Mouse (Mus musculus) liver, embryonic 15.5 days (tissue): ENCODE data around the gene Mmp11. TPM values are rescaled to one million over a fixed set of nuclear protein-coding genes. Genes with fewer than 3 reads are reported as not detected.
A peak's percentile ranks its signal among the peaks of the same experiment; 100 is the strongest.

ENCODE experiments used
- ATAC-seq: fragments of 200-750 bp; cut with Nextera tagmentation; 2 replicates; pipeline ENCODE4 v1.8.0; 2017; ENCODE audit warnings: moderate number of reproducible peaks, mild to moderate bottlenecking, moderate library complexity; ENCODE audit not compliant: insufficient read depth
- H3K27ac ChIP-seq: fragments of 300-500 bp; sonication (generic); replicated peaks from 2 replicates; pipeline ENCODE4 v1.5.1; 2015; ENCODE audit warnings: mild to moderate bottlenecking, inconsistent platforms
- H3K27me3 ChIP-seq: fragments of 300-500 bp; sonication (generic); 2 replicates; pipeline ENCODE4 v1.6.1; 2015; ENCODE audit warnings: mild to moderate bottlenecking, inconsistent platforms
- H3K36me3 ChIP-seq: fragments of 300-500 bp; sonication (generic); replicated peaks from 2 replicates; pipeline ENCODE4 v1.6.1; 2015; ENCODE audit warnings: moderate library complexity, mild to moderate bottlenecking, inconsistent platforms
- H3K4me1 ChIP-seq: fragments of 300-500 bp; sonication (generic); replicated peaks from 2 replicates; pipeline ENCODE4 v1.6.1; 2015; ENCODE audit warnings: inconsistent platforms
- H3K4me2 ChIP-seq: fragments of 300-500 bp; sonication (generic); 2 replicates; pipeline ENCODE4 v1.6.1; 2015; ENCODE audit warnings: moderate library complexity, mild to moderate bottlenecking, inconsistent platforms
- H3K4me3 ChIP-seq: fragments of 300-500 bp; sonication (generic); replicated peaks from 2 replicates; pipeline ENCODE4 v1.5.1; 2015; ENCODE audit warnings: mild to moderate bottlenecking, inconsistent platforms
- H3K9ac ChIP-seq: fragments of 300-500 bp; sonication (generic); 2 replicates; pipeline ENCODE4 v1.6.1; 2015; ENCODE audit warnings: moderate library complexity, mild to moderate bottlenecking, inconsistent platforms
- H3K9me3 ChIP-seq: fragments of 300-500 bp; sonication (generic); replicated peaks from 2 replicates; pipeline ENCODE4 v1.6.1; 2016; ENCODE audit warnings: inconsistent platforms
- WGBS: fragments of 180-500 bp; shearing (Covaris S2); methylation state at CpG from one replicate; pipeline ENCODE4 v1.1.7; 2015; ENCODE audit warnings: mixed read lengths; ENCODE audit not compliant: insufficient replicate concordance; 5-methylcytosine and 5-hydroxymethylcytosine counted together
- polyA plus RNA-seq: library from polyadenylated mRNA; unstranded; fragments of >200 nt; fragmentation: Nextera tagmentation; extraction: Ambion mirVana; gene quantifications from 2 replicates; pipeline ENCODE4 v1.2.1, GENCODE M21; 2015

Gene Mmp11
- polyA plus RNA-seq, 1 experiment from 2014 or later, result 2.4 TPM

DNA sequence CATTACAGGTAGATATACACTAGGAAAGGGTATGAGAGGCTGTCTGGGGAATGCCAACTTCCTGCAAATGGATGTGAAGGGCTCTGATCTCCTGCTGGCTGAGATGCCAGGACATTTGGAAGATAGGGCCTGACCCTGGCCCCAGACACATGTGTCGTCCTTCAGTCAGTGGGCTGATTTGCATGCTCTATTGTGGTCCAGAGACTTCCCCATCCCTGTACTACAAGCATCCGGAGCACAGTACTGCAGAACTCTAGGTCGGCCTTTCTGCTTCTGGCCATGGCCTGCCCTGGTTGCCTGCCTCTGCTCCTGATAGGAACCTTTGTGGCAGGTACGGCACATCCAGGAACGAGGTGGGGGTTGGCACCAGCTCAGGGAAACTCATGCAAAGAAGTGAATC, 11.8 kb upstream of the Mmp11 start:
- no peaks in the 10 kb centered on the region for H3K9me3 ChIP-seq
- H3K4me1 ChIP-seq, result peaks cover 12% of the 10 kb centered on the region
- 46% methylated on average over 5 of the region's 5 CpGs for WGBS
- H3K4me2 ChIP-seq, result no peak overlapping the region
- ATAC-seq, result no peak
- H3K27ac ChIP-seq, result no peak overlapping the region
- no peaks in the 10 kb centered on the region for H3K36me3 ChIP-seq
- no peak overlapping the region for H3K4me3 ChIP-seq
- H3K9ac ChIP-seq, result no peak overlapping the region
- H3K27me3 ChIP-seq, result peaks cover 64% of the 10 kb centered on the region

- H3K9me3 ChIP-seq, result no peaks in the 10 kb centered on the region
- H3K27me3 ChIP-seq, result peaks cover 48% of the 10 kb centered on the region
- H3K4me2 ChIP-seq, result no peak overlapping the region
- peaks cover 12% of the 10 kb centered on the region for H3K4me1 ChIP-seq
- ATAC-seq, result no peak
- no peak overlapping the region for H3K27ac ChIP-seq
- no peaks in the 10 kb centered on the region for H3K36me3 ChIP-seq
- 69% methylated on average over 7 of the region's 7 CpGs for WGBS
- H3K9ac ChIP-seq, result no peak overlapping the region
- no peak overlapping the region for H3K4me3 ChIP-seq
Observed at GRCm38 (mm10) chr10:75945896-75946295, 9.6 kb upstream of the Mmp11 start.

GRCm38 (mm10) chr10:75945213-75945612, 8.9 kb upstream of the Mmp11 start:
- Histone ChIP-seq H3K9me3 (no peaks in the 10 kb centered on the region), H3K4me3 (no peak overlapping the region), H3K9ac (no peak overlapping the region), H3K27ac (no peak overlapping the region), H3K4me1 (peaks cover 17% of the 10 kb centered on the region), H3K36me3 (no peaks in the 10 kb centered on the region), H3K27me3 (peaks cover 41% of the 10 kb centered on the region), H3K4me2 (no peak overlapping the region)
- ATAC-seq, result no peak
- WGBS, result 67% methylated on average over 7 of the region's 7 CpGs

- Histone ChIP-seq H3K4me3 (no peak overlapping the region), H3K36me3 (no peaks in the 10 kb centered on the region), H3K9ac (no peak overlapping the region), H3K27me3 (peaks cover 31% of the 10 kb centered on the region), H3K27ac (no peak overlapping the region), H3K4me2 (no peak overlapping the region), H3K9me3 (no peaks in the 10 kb centered on the region), H3K4me1 (peaks cover 26% of the 10 kb centered on the region)
- WGBS, result 46% methylated on average over 11 of the region's 11 CpGs
- ATAC-seq, result no peak
Observed at GRCm38 (mm10) chr10:75944066-75944772, 7.9 kb upstream of the Mmp11 start.

DNA sequence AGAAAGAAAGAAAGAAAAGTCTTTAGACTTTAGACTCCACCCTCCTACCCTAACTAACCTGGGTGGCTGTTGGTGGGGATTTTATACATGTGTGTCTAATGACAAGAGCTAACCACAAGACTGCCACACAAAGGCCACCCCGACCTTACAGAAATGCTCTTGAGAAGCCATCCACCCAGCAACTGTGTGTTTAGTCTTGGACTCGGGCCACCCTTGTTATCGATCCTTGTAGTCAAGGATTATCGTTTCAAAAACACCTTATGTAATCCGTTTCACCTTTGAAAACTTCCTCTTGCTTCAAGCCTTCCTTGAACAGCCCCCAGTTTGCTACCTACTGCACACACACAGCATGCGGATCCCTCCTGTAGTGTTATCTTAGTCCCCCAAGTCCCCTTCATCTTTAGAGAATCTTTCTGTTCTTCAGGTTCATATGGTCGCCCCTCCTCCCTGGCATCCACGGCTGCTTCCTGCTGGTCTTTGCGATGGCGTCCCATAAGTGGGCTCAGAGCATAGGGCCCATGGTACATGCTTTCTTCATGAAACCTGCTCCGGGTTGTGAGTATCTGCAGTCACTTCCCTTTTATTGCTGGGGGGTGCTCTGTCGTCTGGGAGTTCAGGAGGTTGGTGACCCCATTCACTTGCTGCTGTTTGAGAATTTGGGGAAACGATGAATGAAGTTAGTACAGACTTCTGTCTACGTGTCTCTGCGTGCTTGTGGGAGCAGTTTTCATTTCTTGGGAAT, 6.6 kb upstream of the Mmp11 start, which contains the start of gene Vpreb3:
Gene Vpreb3, plus strand, starts transcription at position 322 of the 742 bp plus-strand sequence.
- Histone ChIP-seq H3K27me3 (peaks cover 18% of the 10 kb centered on the region; the same call in 1 of the 2 replicates), H3K4me1 (peaks cover 35% of the 10 kb centered on the region), H3K4me3 (no peak within 1 kb of the TSS), H3K27ac (no peak within 1 kb of the TSS), H3K4me2 (no peak within 1 kb of the TSS), H3K36me3 (0 out of 2 replicates have a peak, but pooled peaks cover 2% of the 10 kb centered on the region), H3K9me3 (no peaks in the 10 kb centered on the region), H3K9ac (no peak within 1 kb of the TSS)
- ATAC-seq, result no peak
- 56% methylated on average over 15 of the region's 15 CpGs for WGBS

- H3K27me3 ChIP-seq, result 0 out of 2 replicates have a peak, but pooled peaks cover 9% of the 10 kb centered on the region
- 72% methylated on average over 9 of the region's 9 CpGs for WGBS
- no peaks in the 10 kb centered on the region for H3K9me3 ChIP-seq
- peaks cover 15% of the 10 kb centered on the region for H3K36me3 ChIP-seq
- no peak overlapping the region for H3K4me3 ChIP-seq
- peak overlapping the region; percentile 93 for H3K27ac ChIP-seq
- peaks cover 52% of the 10 kb centered on the region for H3K4me1 ChIP-seq
- ATAC-seq, result no peak
- H3K4me2 ChIP-seq, result 0 out of 2 replicates have a peak overlapping the region, but pooled peaks have one; percentile 97
- H3K9ac ChIP-seq, result peak overlapping the region; percentile 77; the same call in 1 of the 2 replicates
Observed at GRCm38 (mm10) chr10:75941042-75941824, 4.9 kb upstream of the Mmp11 start.

- Histone ChIP-seq H3K4me2 (peak within 1 kb of the TSS; percentile 97), H3K27ac (peak within 1 kb of the TSS; percentile 93), H3K9me3 (no peaks in the 10 kb centered on the region), H3K4me1 (peaks cover 59% of the 10 kb centered on the region), H3K36me3 (peaks cover 15% of the 10 kb centered on the region), H3K9ac (peak within 1 kb of the TSS; percentile 77), H3K4me3 (peak within 1 kb of the TSS; percentile 71), H3K27me3 (0 out of 2 replicates have a peak, but pooled peaks cover 7% of the 10 kb centered on the region)
- ATAC-seq, result no peak
- 79% methylated on average over 5 of the region's 5 CpGs for WGBS
Observed at GRCm38 (mm10) chr10:75940520-75940919, 4.2 kb upstream of the Mmp11 start, which contains the start of gene Gm867. Gm867 (minus strand) TSS chr10:75940672.

- 27% methylated on average over 9 of the region's 9 CpGs for WGBS
- Histone ChIP-seq H3K4me1 (peaks cover 67% of the 10 kb centered on the region), H3K27ac (peak overlapping the region; percentile 93), H3K36me3 (peaks cover 15% of the 10 kb centered on the region), H3K27me3 (peaks cover 6% of the 10 kb centered on the region), H3K9me3 (no peaks in the 10 kb centered on the region), H3K9ac (peak overlapping the region; percentile 77), H3K4me3 (peak overlapping the region; percentile 71), H3K4me2 (peak overlapping the region; percentile 97)
- ATAC-seq, result peak; percentile 75
Observed at GRCm38 (mm10) chr10:75939481-75940234, 3.4 kb upstream of the Mmp11 start.

GRCm38 (mm10) chr10:75937851-75938643, 1.8 kb upstream of the Mmp11 start:
- no peaks in the 10 kb centered on the region for H3K9me3 ChIP-seq
- peaks cover 15% of the 10 kb centered on the region for H3K36me3 ChIP-seq
- H3K9ac ChIP-seq, result peak overlapping the region; percentile 67
- H3K4me3 ChIP-seq, result peak overlapping the region; percentile 71
- 39% methylated on average over 10 of the region's 10 CpGs for WGBS
- H3K4me2 ChIP-seq, result peak overlapping the region; percentile 97
- ATAC-seq, result peak; percentile 65
- H3K27ac ChIP-seq, result peak overlapping the region; percentile 93
- H3K27me3 ChIP-seq, result peaks cover 21% of the 10 kb centered on the region
- peaks cover 65% of the 10 kb centered on the region for H3K4me1 ChIP-seq
